ENCODE assay signal across 8 mouse cellular contexts in the genomic region with DNA sequence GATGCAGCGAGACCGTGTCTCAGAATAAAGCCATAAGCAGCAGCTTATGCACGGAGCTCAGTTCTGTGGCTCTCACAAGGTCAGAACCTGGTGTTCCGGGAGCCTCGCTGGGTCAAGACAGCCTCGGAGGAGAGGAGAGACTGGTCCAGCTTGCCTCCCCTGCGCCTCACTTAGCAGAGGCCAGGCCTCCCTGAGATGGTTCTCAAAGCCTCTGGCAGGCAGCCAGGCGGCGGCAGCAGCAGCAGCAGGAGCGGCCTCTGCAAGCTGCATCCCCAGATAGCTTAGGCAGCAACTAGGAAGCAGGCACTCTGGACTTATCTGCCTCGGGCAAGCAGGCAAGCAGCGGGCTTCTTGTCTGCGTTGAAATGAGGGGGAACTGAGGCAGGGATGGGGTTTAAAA. TPM values are rescaled to one million over a fixed set of nuclear protein-coding genes. Genes with fewer than 3 reads are reported as not detected.
DNase-seq lines count a peak whose midpoint lies in the region; ATAC-seq lines count a peak whose summit lies in the region.

No protein-coding gene starts in this region.

- peak; percentile 82 for ATAC-seq in liver, embryonic 12.5 days
- peak; percentile 34 for ATAC-seq in neural tube, embryonic 12.5 days (ENCODE audit: low FRiP score, low read depth)

- H3K4me3 ChIP-seq in liver, embryonic 12.5 days = peak overlapping the region; percentile 27; the same call in 1 of the 2 replicates
- H3K4me3 ChIP-seq in neural tube, embryonic 12.5 days = no peak overlapping the region

- no peaks in the 10 kb centered on the region for H3K36me3 ChIP-seq in liver, embryonic 12.5 days
- no peaks in the 10 kb centered on the region for H3K36me3 ChIP-seq in neural tube, embryonic 12.5 days

- H3K27me3 ChIP-seq in liver, embryonic 12.5 days (replicated peaks) = no peaks in the 10 kb centered on the region
- no peaks in the 10 kb centered on the region for H3K27me3 ChIP-seq in neural tube, embryonic 12.5 days (replicated peaks)

- H3K9ac ChIP-seq in liver, embryonic 12.5 days = peak overlapping the region; percentile 85
- H3K9ac ChIP-seq in neural tube, embryonic 12.5 days = peak overlapping the region; percentile 51

- WGBS in liver, embryonic 12.5 days (ENCODE audit: insufficient replicate concordance) = 14% methylated on average over 13 of the region's 13 CpGs
- 17% methylated on average over 13 of the region's 13 CpGs for WGBS in neural tube, embryonic 12.5 days

- peak overlapping the region; percentile 100 for H3K27ac ChIP-seq in liver, embryonic 12.5 days
- H3K27ac ChIP-seq in neural tube, embryonic 12.5 days = peak overlapping the region; percentile 100

- peak; percentile 52 for DNase-seq in urinary bladder, postnatal 10 days (ENCODE audit: low spot score)
- no peak for DNase-seq in urinary bladder, postnatal 25 days (ENCODE audit: low spot score)
- peak; percentile 88 for DNase-seq in embryo, embryonic 11 days
- DNase-seq in heart, adult 8-10 months (ENCODE audit: low spot score) = peak; percentile 59
- DNase-seq in kidney, adult 9 months = peak; percentile 84
- DNase-seq in testis, postnatal 10 days (ENCODE audit: low spot score) = peak; percentile 89

- H3K4me1 ChIP-seq in liver, embryonic 12.5 days = peaks cover 87% of the 10 kb centered on the region
- H3K4me1 ChIP-seq in neural tube, embryonic 12.5 days = peaks cover 67% of the 10 kb centered on the region

- H3K4me2 ChIP-seq in liver, embryonic 12.5 days = peak overlapping the region; percentile 85
- H3K4me2 ChIP-seq in neural tube, embryonic 12.5 days (replicated peaks) = peak overlapping the region; percentile 31

- H3K9me3 ChIP-seq in liver, embryonic 12.5 days (replicated peaks) = no peaks in the 10 kb centered on the region
- no peaks in the 10 kb centered on the region for H3K9me3 ChIP-seq in neural tube, embryonic 12.5 days

RNA-seq across cellular contexts. Expression of a gene that starts 10.4 kb away (rescaled TPM):
- total RNA-seq in heart, adult 8-10 months (2022) = 10 to 100 TPM; 35.5 to 60.5 (median 45.4) TPM
- 35.7 and 38.5 TPM in 2 replicates for polyA plus RNA-seq in liver, embryonic 12.5 days (2016; fragmentation: Nextera tagmentation; extraction: Ambion mirVana)
- 68.7 and 81.4 TPM in 2 replicates for polyA plus RNA-seq in neural tube, embryonic 12.5 days (2016; fragmentation: Nextera tagmentation; extraction: Ambion mirVana)
